Mouse (Mus musculus) kidney, postnatal 14 days (tissue): ENCODE results near the gene Trappc12.
"Not testable (repeated sequence)": the region's sequence is repeated elsewhere in the genome, so short reads cannot be mapped to it uniquely, and the experiment has no call there.

Experiments
- DNase-seq: peaks from one replicate; pipeline ENCODE4 v3.0.0; 2022; ENCODE audit warnings: mixed read lengths

Gene Trappc12

GRCm38 (mm10) chr12:28750021-28750633 is at the start of gene Trappc12:
Gene Trappc12, minus strand, starts transcription at chr12:28750472.
- peak; percentile 92 for DNase-seq

GRCm38 (mm10) chr12:28799798-28800411 is 49.6 kb upstream of the Trappc12 start:
- no peak for DNase-seq

- no peak for DNase-seq
Measured at GRCm38 (mm10) chr12:28796881-28797420, 46.7 kb upstream of the Trappc12 start.

GRCm38 (mm10) chr12:28795041-28795440 is 44.8 kb upstream of the Trappc12 start:
- DNase-seq, result no peak

- DNase-seq, result no peak
Measured at GRCm38 (mm10) chr12:28793715-28794114, 43.4 kb upstream of the Trappc12 start.

GRCm38 (mm10) chr12:28792613-28793012 is 42.3 kb upstream of the Trappc12 start:
- no peak for DNase-seq

GRCm38 (mm10) chr12:28786310-28786709 is 36.0 kb upstream of the Trappc12 start:
- DNase-seq, result no peak

GRCm38 (mm10) chr12:28785299-28785698 is 35.0 kb upstream of the Trappc12 start:
- DNase-seq, result no peak

GRCm38 (mm10) chr12:28784864-28785263 is 34.6 kb upstream of the Trappc12 start:
- DNase-seq, result no peak

GRCm38 (mm10) chr12:28784355-28784754 is 34.1 kb upstream of the Trappc12 start:
- DNase-seq, result peak; percentile 24

GRCm38 (mm10) chr12:28782637-28783036 is 32.4 kb upstream of the Trappc12 start:
- no peak for DNase-seq

- no peak for DNase-seq
Measured at GRCm38 (mm10) chr12:28780180-28780579, 29.9 kb upstream of the Trappc12 start.

- DNase-seq, result no peak
Measured at GRCm38 (mm10) chr12:28775627-28776026, 25.4 kb upstream of the Trappc12 start.

GRCm38 (mm10) chr12:28775120-28775519 is 24.8 kb upstream of the Trappc12 start:
- DNase-seq, result no peak

GRCm38 (mm10) chr12:28773815-28774214 is 23.5 kb upstream of the Trappc12 start:
- no peak for DNase-seq

GRCm38 (mm10) chr12:28769953-28770352 is 19.7 kb upstream of the Trappc12 start:
- DNase-seq, result no peak

- DNase-seq, result peak; percentile 36
Measured at GRCm38 (mm10) chr12:28756019-28756418, 5.7 kb upstream of the Trappc12 start.

GRCm38 (mm10) chr12:28751508-28752263 is 1.4 kb upstream of the Trappc12 start, which contains the start of gene Eipr1:
Gene Eipr1, plus strand, starts transcription at chr12:28751803.
- peak; percentile 94 for DNase-seq

- no peak for DNase-seq
Measured at GRCm38 (mm10) chr12:28750876-28751275, 604 bp upstream of the Trappc12 start.

- no peak for DNase-seq
Measured at GRCm38 (mm10) chr12:28743328-28743727, 6.9 kb downstream of the Trappc12 start.

GRCm38 (mm10) chr12:28735293-28735692 is 15.0 kb downstream of the Trappc12 start:
- DNase-seq, result no peak

GRCm38 (mm10) chr12:28734271-28734670 is 16.0 kb downstream of the Trappc12 start:
- DNase-seq, result no peak

- not testable (repeated sequence) for DNase-seq
Measured at GRCm38 (mm10) chr12:28733520-28734245, 16.6 kb downstream of the Trappc12 start.
